Mouse (Mus musculus) Muller cell, postnatal 12 days (primary cell): Measurements from ENCODE around the gene Rab40c.
A peak's percentile ranks its signal among the peaks of the same experiment; 100 is the strongest.

Experiments used
- DNase-seq: peaks from one replicate; pipeline ENCODE4 v3.0.0-alpha.2; 2015; ENCODE audit errors: inconsistent ontology term

Gene Rab40c

DNA sequence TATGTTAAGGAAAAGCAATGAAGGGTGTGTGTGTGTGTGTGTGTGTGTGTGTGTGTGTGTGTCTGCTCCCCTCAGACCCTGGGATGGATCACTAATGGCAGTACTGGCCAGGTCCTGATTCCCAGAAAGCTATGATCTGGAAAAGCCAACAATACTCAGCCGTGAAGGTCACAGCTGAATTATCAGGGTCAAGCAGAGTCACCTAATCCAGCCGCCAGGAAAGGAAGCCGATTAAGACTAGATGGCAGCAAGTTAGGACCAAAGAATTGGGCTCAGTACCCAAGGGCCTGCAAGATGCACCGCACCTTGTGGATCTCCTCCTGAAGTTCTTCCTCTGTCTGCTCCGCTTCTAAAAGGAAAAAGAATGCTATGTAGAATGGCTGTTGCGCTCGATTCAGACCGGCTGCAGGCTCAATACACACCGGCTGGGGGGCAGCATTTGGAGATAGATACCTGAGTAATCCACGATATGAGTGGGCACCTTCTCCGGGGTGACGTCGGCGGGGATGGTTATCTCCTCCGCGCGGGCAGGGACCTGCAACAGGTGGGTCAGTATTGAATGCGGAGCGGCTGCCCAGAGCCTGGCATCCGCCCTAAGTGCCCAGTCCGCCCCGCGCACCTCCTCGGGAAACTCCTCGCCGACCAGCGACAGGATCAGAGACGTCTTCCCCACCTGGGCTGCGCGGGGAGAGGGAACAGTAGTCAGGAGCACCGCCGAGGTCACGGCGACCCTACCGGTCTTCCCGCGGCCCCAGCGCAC lies 75.7 kb downstream of the Rab40c start:
- no peak for DNase-seq

DNA sequence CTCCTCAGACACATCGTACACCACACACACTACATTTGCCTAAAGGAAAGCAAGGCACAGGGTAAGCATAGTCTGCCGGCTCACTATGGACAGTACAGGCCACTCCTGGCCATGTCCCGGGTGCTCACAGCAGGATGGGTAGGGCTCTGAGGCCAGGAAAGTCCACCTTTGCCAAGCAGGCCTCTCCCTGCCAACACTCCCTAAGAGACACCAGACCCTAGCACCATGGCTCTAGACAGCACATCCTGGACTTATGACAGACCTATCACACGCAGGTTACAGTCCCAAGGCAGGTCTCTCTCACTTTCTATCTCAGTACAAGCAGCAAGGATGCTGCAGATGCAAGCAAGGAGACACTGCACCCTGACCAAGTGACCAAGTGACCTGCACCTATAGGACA lies 76.4 kb downstream of the Rab40c start:
- DNase-seq = no peak

DNA sequence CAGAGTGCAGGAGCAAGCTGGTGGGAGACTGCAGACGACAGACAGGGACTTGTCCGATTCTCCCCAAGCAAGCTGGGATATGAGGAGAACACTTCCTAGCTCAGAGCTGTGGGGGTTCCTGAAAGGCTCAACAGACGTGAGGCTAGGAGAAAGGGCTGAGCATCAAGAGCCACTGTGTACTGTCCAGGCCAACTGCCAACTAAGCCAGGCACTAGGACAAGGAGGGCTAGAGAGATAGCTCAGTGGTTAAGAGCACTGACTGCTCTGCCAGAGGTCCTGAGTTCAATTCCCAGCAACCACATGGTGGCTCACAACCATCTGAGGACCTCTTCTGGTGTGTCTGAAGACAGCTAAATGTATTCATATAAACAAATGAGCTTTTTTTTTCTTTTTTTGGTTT lies 77.0 kb downstream of the Rab40c start:
- DNase-seq = no peak

DNA sequence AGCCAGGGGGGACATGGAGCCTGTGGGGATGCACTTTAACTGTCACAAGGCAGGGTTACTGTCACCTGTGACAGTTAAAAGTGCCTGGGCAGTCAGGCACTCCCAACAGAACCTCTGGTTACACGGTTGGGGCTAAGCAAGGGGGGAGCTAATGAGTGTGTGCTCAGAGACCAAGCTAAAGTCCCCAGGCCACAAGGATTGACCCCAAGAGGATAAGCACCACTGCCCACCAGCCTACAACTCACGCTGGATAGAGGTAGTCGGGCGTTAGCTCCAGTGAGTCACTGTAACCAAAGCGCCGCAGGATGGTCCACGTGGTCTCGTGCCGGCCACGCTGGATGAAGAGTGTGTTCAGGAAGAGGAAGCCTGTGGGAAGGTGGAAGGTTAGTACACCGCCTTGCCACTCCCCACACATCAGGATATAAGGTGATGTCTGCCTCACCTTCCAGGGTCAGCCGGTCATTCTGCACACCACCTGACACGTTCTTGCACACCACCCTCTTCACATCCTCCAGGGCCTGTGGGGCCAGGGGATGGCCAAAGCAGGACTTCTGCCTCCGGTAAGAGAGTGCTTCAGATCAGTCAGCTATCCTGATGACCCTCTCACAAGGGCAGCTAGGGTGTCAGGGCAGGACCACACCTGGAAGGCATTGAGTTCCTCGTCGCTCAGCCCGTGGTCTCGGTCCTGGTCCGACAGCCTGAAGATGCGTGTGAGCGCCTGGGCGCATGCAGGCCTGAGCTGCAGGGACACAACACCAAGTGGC lies 78.2 kb downstream of the Rab40c start, which contains the start of gene Gm20683:
Gm20683 (minus strand) TSS at position 647 of the 764 bp plus-strand sequence.
- DNase-seq = no peak

DNA sequence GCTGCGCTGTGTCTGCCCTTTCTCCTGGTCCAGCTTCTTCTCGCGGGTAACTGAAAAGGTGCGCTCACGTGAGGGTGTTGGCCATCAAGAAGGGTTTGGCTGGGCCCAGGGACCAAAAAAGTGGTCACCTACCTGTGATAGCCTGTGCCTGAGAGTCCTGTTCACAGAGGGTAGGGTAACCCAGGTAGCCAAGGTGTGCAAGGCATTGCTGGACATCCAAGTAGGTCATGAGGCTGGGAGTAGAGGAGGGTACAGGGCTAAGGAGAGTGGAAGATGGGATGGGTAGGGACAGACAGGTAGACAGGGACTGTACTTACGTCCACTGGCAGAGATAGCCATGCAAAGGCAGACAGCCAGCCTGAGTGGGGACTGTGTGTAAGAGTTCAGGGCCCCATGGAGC lies 79.0 kb downstream of the Rab40c start:
- DNase-seq = no peak

DNA sequence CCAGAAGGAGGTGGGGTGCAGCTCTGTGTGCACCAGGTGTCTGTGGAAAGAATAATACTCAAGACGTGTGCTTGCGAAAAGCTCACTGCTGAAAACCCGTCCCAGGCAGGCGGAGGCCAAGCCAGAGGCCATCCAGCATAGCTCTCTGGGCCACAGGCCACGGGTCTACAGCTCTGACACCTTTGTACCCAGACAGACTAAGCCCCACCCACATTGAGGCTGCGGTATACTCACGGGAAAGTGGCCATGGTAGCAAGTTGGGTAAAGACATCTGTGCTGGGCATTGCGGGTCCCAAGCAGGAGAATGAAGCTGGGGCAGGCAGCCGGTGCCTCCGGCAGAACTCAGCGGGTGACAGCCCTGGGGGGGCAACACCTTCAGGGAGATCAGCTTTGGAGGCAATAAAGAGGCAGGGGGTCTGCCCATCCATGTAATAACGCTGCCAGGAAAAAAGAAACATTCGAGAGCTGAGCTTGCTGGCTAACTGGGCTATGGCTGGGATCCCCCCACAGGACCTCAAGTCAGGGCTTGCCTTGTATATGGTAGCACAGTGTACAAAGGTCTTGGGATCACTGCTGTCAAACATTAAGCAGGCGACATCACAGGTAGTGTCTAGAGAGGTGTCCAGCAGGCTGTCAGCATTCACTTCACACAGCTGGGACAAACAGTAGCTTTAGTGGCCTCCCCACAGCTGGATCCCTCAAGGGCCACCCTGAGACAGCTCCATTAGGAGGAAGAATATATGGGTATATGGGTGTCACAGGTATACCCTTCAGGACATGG lies 79.9 kb downstream of the Rab40c start:
- no peak for DNase-seq

DNA sequence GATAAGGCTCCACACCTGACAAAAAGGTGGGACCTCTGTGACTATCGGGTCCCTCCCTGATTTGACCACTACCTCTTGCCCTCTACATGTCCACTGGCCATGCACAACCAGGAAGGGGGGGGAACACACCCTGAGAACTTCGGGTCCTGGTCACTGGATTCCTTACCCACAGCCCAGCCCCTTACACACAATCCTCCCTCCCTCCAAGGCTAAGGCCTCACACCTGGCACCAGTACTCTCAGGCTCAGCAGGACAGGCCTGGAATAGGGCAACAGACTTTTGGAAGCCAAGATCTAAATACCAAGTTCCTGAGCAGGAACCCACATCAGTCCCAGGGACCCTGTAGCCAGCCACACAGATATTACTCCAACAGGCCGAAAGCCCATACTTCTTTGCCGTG lies 80.6 kb downstream of the Rab40c start:
- DNase-seq = no peak

DNA sequence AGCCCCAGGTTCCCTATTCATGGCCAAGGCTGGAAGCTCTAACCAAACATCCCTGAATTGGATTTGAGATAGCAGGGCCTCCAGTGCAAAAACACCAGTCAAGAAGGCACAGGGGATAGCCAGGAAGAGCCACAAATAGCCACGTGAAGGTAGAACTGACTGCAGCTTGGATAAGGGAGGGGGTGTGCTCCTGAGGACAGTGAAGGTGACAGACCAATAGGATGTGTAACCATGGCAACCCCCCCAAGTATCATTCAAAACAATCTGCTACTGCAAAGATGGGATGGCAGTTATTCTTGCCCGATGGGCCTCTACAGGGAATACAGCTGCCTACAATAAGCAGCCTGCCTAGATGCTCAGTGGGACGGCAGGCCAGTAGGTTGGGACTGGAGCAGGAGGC lies 82.0 kb downstream of the Rab40c start:
- DNase-seq = peak; percentile 48

DNA sequence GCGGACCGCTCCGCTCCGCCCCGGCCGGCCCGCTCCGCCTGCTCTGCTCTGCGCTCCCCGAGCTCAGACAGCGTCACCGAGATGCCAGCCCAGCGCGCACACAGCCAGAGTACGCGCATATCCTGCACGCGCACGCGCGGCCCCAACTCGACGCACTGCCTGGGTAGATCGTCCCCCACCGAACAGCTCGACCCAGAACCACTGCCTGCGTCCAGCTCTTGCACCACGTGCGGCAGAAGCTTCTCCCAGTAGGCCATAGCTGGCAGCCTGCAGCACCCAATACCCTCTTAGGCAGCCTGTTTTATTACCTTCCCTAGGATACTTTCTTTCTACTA lies 82.5 kb downstream of the Rab40c start, which contains the start of gene Rhbdl1:
Rhbdl1 (minus strand) TSS at position 220 of the 335 bp plus-strand sequence.
- DNase-seq = peak; percentile 82

DNA sequence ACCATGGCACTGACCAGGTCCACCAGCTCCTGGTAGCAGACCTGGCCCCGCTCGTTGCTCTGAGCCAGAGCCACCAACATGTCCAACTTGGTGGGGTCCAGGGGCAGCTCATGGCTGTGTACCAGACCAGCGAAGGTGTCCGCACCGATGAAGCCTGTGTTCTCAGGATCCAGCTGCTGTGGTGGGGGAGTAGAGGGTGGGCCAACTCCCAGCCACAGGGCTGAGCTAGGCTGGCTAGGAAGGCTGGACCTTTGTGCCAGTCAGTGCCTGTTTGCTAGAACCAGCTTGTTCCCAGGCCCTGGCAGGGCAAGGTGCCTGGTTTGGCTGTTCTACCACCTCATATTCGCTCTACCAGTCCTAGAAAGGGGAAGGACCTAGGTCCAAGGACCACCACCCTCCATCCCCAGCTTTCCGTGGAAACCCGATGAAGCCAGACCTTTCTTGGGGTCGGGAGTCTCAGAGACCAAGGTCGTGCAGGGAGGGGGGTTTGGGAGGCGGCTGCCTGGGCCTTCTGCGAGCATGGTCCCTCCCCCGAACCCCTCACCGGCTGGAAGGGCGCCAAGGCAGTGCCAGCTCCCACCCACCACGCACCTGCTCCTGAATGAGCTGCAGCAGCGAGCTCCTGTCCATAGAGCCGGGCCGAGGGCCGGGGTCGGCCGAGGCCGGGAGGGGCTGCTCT lies 83.0 kb downstream of the Rab40c start:
- DNase-seq = peak; percentile 32

DNA sequence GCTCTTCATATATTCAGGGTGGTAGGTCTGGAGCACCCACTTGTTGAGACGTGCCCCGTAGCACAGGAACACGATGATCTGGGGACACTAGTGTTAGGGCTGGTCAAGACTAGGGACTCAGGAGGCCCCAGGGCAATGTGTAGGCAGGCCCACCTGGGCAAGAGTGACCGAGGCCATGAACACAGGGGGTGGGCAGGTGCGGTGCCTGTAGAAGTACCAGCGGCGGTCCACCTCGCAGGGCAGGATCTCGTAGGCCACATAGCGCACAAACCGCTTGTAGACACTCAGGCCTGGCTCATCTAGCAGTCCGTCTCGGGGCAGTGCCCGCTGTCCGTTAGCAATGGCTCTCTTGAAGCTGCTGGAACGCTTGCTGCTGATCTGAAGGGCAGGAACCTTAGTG lies 83.7 kb downstream of the Rab40c start:
- DNase-seq = no peak

DNA sequence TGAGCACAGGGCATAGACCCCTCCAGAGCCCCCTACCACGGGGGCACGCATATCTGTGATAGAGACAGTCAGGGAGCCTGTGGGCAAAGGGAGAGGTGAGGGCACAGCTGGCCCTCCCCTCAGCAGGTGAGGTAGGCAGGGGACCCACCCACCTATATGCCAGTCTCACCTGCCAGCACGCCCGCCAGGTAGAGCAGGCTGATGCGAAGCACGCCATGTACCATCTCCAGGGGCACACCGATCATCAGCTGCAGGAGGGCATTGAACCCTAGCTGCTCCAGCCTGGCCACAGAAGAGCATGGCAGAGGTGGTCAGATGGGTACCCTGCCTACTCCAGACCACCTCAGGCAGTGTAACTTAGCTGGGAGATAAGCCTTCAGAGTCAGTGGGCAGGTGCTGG lies 84.2 kb downstream of the Rab40c start:
- no peak for DNase-seq

DNA sequence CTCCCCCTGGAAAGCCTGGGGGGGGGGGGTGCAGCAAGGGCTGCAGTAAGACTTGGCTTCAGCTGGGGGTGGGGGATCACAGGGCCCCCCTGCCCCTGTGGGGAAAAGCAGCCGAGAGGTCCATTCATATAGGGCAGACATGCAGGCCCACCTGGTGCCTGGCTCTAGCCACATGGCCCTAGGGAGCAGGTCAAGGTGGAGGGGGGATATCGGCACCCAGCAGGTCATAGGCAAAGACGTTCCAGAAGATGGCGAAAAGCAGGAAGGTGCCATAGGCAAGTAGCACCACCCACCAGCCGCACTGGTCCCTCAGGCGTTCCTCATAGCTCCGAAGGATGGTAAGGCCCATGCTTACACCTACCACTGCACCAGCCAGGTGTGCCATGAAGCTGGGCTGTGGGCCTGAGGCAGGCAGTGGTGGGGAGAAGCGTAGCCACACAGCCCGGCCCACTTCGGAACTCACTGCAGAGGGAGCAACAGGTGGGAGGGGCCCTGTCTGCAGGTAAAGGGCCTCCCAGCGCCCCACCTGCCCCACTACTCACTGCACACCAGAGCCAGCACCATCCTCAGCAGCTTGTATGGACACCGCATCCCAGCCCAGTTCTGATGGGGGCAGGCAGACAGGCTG lies 84.8 kb downstream of the Rab40c start:
- DNase-seq = no peak

DNA sequence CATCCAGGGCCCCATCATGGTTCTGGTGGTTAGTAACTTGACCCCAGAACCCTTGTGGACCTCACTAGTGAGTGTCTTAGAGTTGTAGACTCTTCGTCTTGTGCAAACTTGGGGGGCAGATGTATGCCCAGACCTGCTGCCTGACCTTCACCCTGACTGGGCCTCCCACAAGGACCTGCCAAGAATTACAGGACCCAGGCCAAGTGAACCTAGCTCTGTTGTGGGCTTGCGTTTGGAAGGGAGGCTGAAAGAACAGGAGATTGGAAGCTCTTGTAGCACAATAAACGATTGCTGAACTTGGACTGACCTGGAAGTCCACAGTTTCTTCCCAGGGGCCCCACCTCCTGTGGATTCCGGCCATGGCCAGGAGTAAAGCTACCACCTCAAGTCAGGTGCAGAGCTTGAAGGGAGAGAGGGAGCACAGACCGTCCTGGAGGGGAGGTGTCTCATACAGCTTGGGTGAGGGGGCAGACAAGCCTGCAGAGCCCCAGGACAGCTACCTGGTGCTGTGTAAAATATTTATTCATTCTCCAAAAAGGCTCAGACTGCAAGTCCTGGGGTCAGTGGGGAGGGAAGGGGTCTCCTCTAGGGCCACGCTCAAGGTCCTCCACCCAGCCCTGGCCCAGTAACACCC lies 85.4 kb downstream of the Rab40c start:
- DNase-seq = no peak

DNA sequence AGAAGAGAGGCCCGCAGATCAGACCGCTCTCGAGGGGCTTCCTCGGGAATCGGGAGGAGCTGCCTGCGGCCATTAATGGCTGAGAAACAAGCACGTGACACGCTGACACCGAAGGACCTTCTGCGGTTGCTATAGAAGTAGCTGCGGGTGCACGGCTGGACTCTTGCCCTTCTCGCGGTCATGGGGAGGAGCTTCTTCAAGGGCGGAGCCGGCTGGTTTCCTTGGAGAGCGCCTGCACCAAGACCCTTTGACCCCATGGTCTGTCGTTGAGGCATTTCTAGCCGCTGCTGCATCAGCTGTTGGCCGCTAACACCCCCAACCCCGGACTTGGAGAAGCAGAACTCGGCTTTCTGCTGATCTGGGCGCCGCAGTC lies 86.2 kb downstream of the Rab40c start, which contains the start of gene Stub1:
Stub1 (minus strand) TSS at position 114 of the 373 bp plus-strand sequence.
- peak; percentile 95 for DNase-seq

DNA sequence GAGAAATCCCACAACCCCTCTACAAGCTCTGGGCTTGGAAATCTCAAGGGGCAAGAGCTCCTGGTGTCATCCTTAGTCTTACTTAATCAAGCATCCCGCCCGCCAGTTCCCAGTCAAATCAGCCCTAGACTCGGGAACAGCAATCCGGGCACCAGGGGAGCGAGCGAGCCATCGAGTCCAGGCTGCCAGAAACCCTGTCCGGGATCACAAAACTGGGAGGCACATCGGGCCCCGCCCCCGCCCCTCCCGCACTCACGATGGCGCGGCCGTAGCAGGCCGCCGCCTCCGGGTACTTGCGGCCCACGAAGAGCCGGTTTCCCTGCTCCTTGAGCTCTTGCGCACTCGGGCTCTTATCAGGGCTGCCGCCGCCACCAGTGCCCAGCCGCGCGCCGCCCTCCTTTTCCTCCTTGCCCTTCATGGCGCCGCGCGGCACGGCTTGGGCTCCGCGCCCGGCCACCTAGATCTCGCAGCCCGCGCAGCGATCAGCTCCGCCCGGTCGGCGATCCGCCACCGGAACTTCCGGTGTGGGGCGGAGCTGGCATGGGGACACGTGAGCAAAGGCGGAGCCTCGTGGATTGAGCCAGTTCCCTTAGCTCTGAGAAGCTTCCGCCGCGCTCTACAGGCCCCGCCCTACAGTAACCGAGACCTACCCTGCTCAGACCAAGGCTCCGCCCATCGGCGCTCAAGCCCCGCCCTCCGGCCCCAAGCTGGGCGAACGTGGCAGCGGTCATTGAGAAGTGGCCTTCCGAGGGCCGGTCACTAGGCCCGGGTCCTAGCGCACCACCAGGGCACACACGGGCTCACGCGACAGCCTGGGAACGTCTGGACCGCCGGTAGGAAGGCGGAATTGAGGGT lies 86.9 kb downstream of the Rab40c start:
- peak; percentile 100 for DNase-seq
